Mouse (Mus musculus) small intestine, adult 2 months (tissue): Measurements from ENCODE around the gene B4galt5. TPM values are rescaled to one million over a fixed set of nuclear protein-coding genes. Genes with fewer than 3 reads are reported as not detected.
A peak's percentile ranks its signal among the peaks of the same experiment; 100 is the strongest.

Experiments used
- H3K27ac ChIP-seq: fragments of 200-500 bp; 2 replicates; pipeline ENCODE4 v1.5.1; 2012; ENCODE audit warnings: low read depth, low read length, control low read depth, inconsistent platforms; ENCODE audit not compliant: insufficient read depth
- H3K27me3 ChIP-seq: fragments of 200-500 bp; 2 replicates; pipeline ENCODE4 v1.6.1; 2012; ENCODE audit warnings: mild to moderate bottlenecking, moderate library complexity, low read length, inconsistent platforms; ENCODE audit not compliant: control insufficient read depth, insufficient read depth
- H3K36me3 ChIP-seq: fragments of 200-500 bp; 2 replicates; pipeline ENCODE4 v1.6.1; 2012; ENCODE audit warnings: mild to moderate bottlenecking, low read length, control low read depth, inconsistent platforms; ENCODE audit not compliant: control insufficient read depth, insufficient read depth
- H3K4me1 ChIP-seq: fragments of 200-500 bp; 2 replicates; pipeline ENCODE4 v1.6.1; 2012; ENCODE audit warnings: low read length, inconsistent platforms, mixed read lengths; ENCODE audit not compliant: control insufficient read depth, insufficient read depth, insufficient read length
- H3K4me3 ChIP-seq: fragments of 200-500 bp; 2 replicates; pipeline ENCODE4 v1.5.1; 2012; ENCODE audit warnings: low read depth, mild to moderate bottlenecking, control low read depth, inconsistent platforms, low read length, moderate library complexity
- CTCF ChIP-seq: fragments of 200-500 bp; IDR thresholded peaks from 2 replicates; pipeline ENCODE4 v1.5.1; 2012; ENCODE audit warnings: low read depth, mild to moderate bottlenecking, control low read depth, inconsistent platforms, low read length, moderate library complexity, mixed read lengths; ENCODE audit not compliant: insufficient replicate concordance, insufficient read length; ENCODE audit errors: extremely low read depth
- POLR2A ChIP-seq: fragments of 200-500 bp; IDR thresholded peaks from 2 replicates; pipeline ENCODE4 v1.6.1; 2012; ENCODE audit warnings: low read depth, mild to moderate bottlenecking, control low read depth, inconsistent platforms, low read length, moderate library complexity
- WGBS: fragments of 180-500 bp; shearing (Covaris S2); methylation state at CpG from one replicate; pipeline ENCODE4 v1.1.7; 2018; 5-methylcytosine and 5-hydroxymethylcytosine counted together
- polyA plus RNA-seq: library from polyadenylated mRNA; depleted of rRNA; stranded (reverse); fragments of >200 nt; gene quantifications from 2 replicates; pipeline ENCODE4 v1.2.3, GENCODE M21; 2012; rRNA removed

Gene B4galt5
- polyA plus RNA-seq, 1 experiment, result 84.7 TPM

- TF ChIP-seq POLR2A (no peak), CTCF (no peak)
- WGBS, result 66% methylated on average over 5 of the region's 5 CpGs
- no peak overlapping the region for H3K27ac ChIP-seq
Measured at GRCm38 (mm10) chr2:167253476-167253875, 95.5 kb downstream of the B4galt5 start.

GRCm38 (mm10) chr2:167252057-167252687, 96.8 kb downstream of the B4galt5 start:
- no peak for TF ChIP-seq POLR2A
- no peak for TF ChIP-seq CTCF
- Histone ChIP-seq H3K36me3 (no peaks in the 10 kb centered on the region), H3K27me3 (no peaks in the 10 kb centered on the region), H3K4me1 (no peaks in the 10 kb centered on the region), H3K27ac (no peak overlapping the region), H3K4me3 (no peak overlapping the region)
- 33% methylated on average over 3 of the region's 3 CpGs for WGBS

More at GRCm38 (mm10) chr2:167253476-167253875, 95.5 kb downstream of the B4galt5 start:
- no peaks in the 10 kb centered on the region for H3K27me3 ChIP-seq
- H3K4me3 ChIP-seq, result no peak overlapping the region
- H3K36me3 ChIP-seq, result no peaks in the 10 kb centered on the region
- no peaks in the 10 kb centered on the region for H3K4me1 ChIP-seq

GRCm38 (mm10) chr2:167250736-167251337, 98.1 kb downstream of the B4galt5 start:
- Histone ChIP-seq H3K4me3 (no peak overlapping the region), H3K4me1 (no peaks in the 10 kb centered on the region), H3K36me3 (no peaks in the 10 kb centered on the region), H3K27me3 (no peaks in the 10 kb centered on the region), H3K27ac (0 out of 2 replicates have a peak overlapping the region, but pooled peaks have one; percentile 0)
- TF ChIP-seq POLR2A (no peak), CTCF (no peak)
- WGBS, result 37% methylated on average over 7 of the region's 7 CpGs

GRCm38 (mm10) chr2:167250003-167250735, 98.8 kb downstream of the B4galt5 start:
- peak overlapping the region; percentile 9 for H3K27ac ChIP-seq
- WGBS, result 44% methylated on average over 11 of the region's 11 CpGs
- no peak for TF ChIP-seq CTCF
- TF ChIP-seq POLR2A, result no peak
- no peaks in the 10 kb centered on the region for H3K36me3 ChIP-seq
- H3K27me3 ChIP-seq, result no peaks in the 10 kb centered on the region
- no peak overlapping the region for H3K4me3 ChIP-seq
- no peaks in the 10 kb centered on the region for H3K4me1 ChIP-seq

GRCm38 (mm10) chr2:167249591-167249990, 99.4 kb downstream of the B4galt5 start:
- no peaks in the 10 kb centered on the region for H3K27me3 ChIP-seq
- TF ChIP-seq POLR2A, result no peak
- TF ChIP-seq CTCF, result no peak
- 72% methylated on average over 3 of the region's 3 CpGs for WGBS
- H3K27ac ChIP-seq, result peak overlapping the region; percentile 9
- no peaks in the 10 kb centered on the region for H3K36me3 ChIP-seq
- H3K4me1 ChIP-seq, result no peaks in the 10 kb centered on the region
- H3K4me3 ChIP-seq, result no peak overlapping the region

Other genes with a start within 250 kb of the B4galt5 start
- gene Kcnb1, start 159.0 kb downstream of the B4galt5 start, polyA plus RNA-seq, result 2.2 and 2.7 TPM in 2 replicates
- gene Ptgis, start 108.6 kb downstream of the B4galt5 start, polyA plus RNA-seq, result 3.2 and 5.2 TPM in 2 replicates
- 19.8 and 34.8 TPM in 2 replicates for gene Slc9a8, start 72.5 kb upstream of the B4galt5 start, polyA plus RNA-seq
- gene Rnf114, start 143.5 kb upstream of the B4galt5 start, polyA plus RNA-seq, result 50.5 and 116 TPM in 2 replicates
- gene Spata2, start 143.7 kb upstream of the B4galt5 start, polyA plus RNA-seq, result 25.4 and 54.9 TPM in 2 replicates
- 12.1 and 13.2 TPM in 2 replicates for gene Snai1, start 189.0 kb upstream of the B4galt5 start, polyA plus RNA-seq